ENCODE assay signal across 9 mouse cellular contexts in genomic region chr2:151536618-151536974, GRCm38 (mm10). TPM values are rescaled to one million over a fixed set of nuclear protein-coding genes. Genes with fewer than 3 reads are reported as not detected.
DNase-seq lines count a peak whose midpoint lies in the region; ATAC-seq and TF ChIP-seq lines count a peak whose summit lies in the region.
"Had no signal": no experiment of that assay in that cellular context is flagged by ENCODE, and none has a peak within 500 bp of the region (broad histone marks: within the 10 kb centered on the region; RNA-seq: fewer than 3 reads in every experiment).

No protein-coding gene starts in this region.

- H3K27ac ChIP-seq in forebrain, postnatal 0 days (ENCODE audit: low read depth, low read length) = no peak overlapping the region
- no peak overlapping the region for H3K27ac ChIP-seq in forebrain, embryonic 10.5 days
- peak overlapping the region; percentile 82 for H3K27ac ChIP-seq in thymus, adult 2 months (ENCODE audit: control insufficient read depth, insufficient read depth, low read length)
- H3K27ac ChIP-seq in liver, postnatal 0 days (ENCODE audit: low read depth) = peak overlapping the region; percentile 31; the same call in 1 of the 2 replicates

- no peak for TF ChIP-seq EP300 in liver, postnatal 0 days (IDR thresholded peaks at IDR 0.05; ENCODE audit: low read depth)

- peaks cover 3% of the 10 kb centered on the region; the same call in 1 of the 2 replicates for H3K4me1 ChIP-seq in forebrain, postnatal 0 days (ENCODE audit: insufficient read depth)
- peaks cover 18% of the 10 kb centered on the region for H3K4me1 ChIP-seq in forebrain, embryonic 10.5 days
- peaks cover 27% of the 10 kb centered on the region for H3K4me1 ChIP-seq in thymus, adult 2 months (replicated peaks; ENCODE audit: control insufficient read depth, insufficient read depth, low read length)
- H3K4me1 ChIP-seq in liver, postnatal 0 days (ENCODE audit: insufficient read depth) = peaks cover 4% of the 10 kb centered on the region; the same call in 1 of the 2 replicates

- DNase-seq in forebrain, postnatal 0 days = peak; percentile 38
- DNase-seq in forebrain, embryonic 10.5 days (ENCODE audit: extremely low spot score, low spot score) = no peak
- no peak for DNase-seq in thymus, adult 2 months
- DNase-seq in thymus, postnatal 10 days (ENCODE audit: low spot score in 2 of 2) = no peak
- DNase-seq in liver, postnatal 0 days = peak; percentile 57
- peak; percentile 22 for DNase-seq in right cerebral cortex, postnatal 4 days
- DNase-seq in c-Kit-positive CD71-positive TER-119-positive erythroid progenitor cells, embryonic 14.5 days (ENCODE audit: low spot score) = no peak

- H3K4me3 ChIP-seq in forebrain, postnatal 0 days (ENCODE audit: low read depth, low read length) = no peak overlapping the region
- no peak overlapping the region for H3K4me3 ChIP-seq in forebrain, embryonic 10.5 days
- no peak overlapping the region for H3K4me3 ChIP-seq in thymus, adult 2 months (ENCODE audit: control insufficient read depth, insufficient read depth, low read length)
- no peak overlapping the region for H3K4me3 ChIP-seq in liver, postnatal 0 days (ENCODE audit: low read depth, low read length)
- H3K4me3 ChIP-seq: midbrain, embryonic 12.5 days had no signal

- no peak overlapping the region for H3K9ac ChIP-seq in forebrain, postnatal 0 days
- H3K9ac ChIP-seq in liver, postnatal 0 days (replicated peaks) = no peak overlapping the region
- H3K9ac ChIP-seq: midbrain, embryonic 12.5 days had no signal

- no peak for TF ChIP-seq POLR2A in thymus, adult 2 months (IDR thresholded peaks at IDR 0.05; ENCODE audit: control insufficient read depth, extremely low read depth, insufficient read depth, low read length, poor library complexity)

- no peak for TF ChIP-seq CTCF in forebrain, postnatal 0 days (IDR thresholded peaks at IDR 0.05; ENCODE audit: low read depth)
- no peak for TF ChIP-seq CTCF in thymus, adult 2 months (IDR thresholded peaks at IDR 0.05; ENCODE audit: borderline replicate concordance, control insufficient read depth, extremely low read depth, insufficient read depth, low read length, poor library complexity)
- TF ChIP-seq CTCF in liver, postnatal 0 days (IDR thresholded peaks at IDR 0.05; ENCODE audit: low read depth) = no peak

- no peaks in the 10 kb centered on the region for H3K9me3 ChIP-seq in forebrain, postnatal 0 days (ENCODE audit: low read length)
- H3K9me3 ChIP-seq in forebrain, embryonic 10.5 days = no peaks in the 10 kb centered on the region
- H3K9me3 ChIP-seq in liver, postnatal 0 days (ENCODE audit: low read length) = no peaks in the 10 kb centered on the region
- H3K9me3 ChIP-seq: midbrain, embryonic 12.5 days had no signal

- 41% methylated on average over 5 of the region's 5 CpGs for WGBS in forebrain, postnatal 0 days
- 89% methylated on average over 5 of the region's 5 CpGs for WGBS in forebrain, embryonic 10.5 days
- 10% methylated on average over 5 of the region's 5 CpGs for WGBS in thymus, adult 2 months
- 18% methylated on average over 5 of the region's 5 CpGs for WGBS in liver, postnatal 0 days (ENCODE audit: insufficient replicate concordance)

- peak; percentile 38; the same call in 1 of the 2 replicates for ATAC-seq in forebrain, postnatal 0 days
- peak; percentile 79 for ATAC-seq in inflammation-experienced regulatory T-cells, adult 6 months
- peak; percentile 72 for ATAC-seq in liver, postnatal 0 days

- H3K27me3 ChIP-seq in forebrain, postnatal 0 days (ENCODE audit: insufficient read depth, low read length) = no peaks in the 10 kb centered on the region
- H3K27me3 ChIP-seq in forebrain, embryonic 10.5 days (ENCODE audit: poor library complexity, severe bottlenecking) = no peaks in the 10 kb centered on the region
- no peaks in the 10 kb centered on the region for H3K27me3 ChIP-seq in thymus, adult 2 months (ENCODE audit: control insufficient read depth, insufficient read depth, low read length)
- H3K27me3 ChIP-seq in liver, postnatal 0 days (ENCODE audit: insufficient read depth, low read length) = no peaks in the 10 kb centered on the region
- H3K27me3 ChIP-seq: midbrain, embryonic 12.5 days had no signal

- no peaks in the 10 kb centered on the region for H3K36me3 ChIP-seq in forebrain, postnatal 0 days (ENCODE audit: insufficient read depth)
- no peaks in the 10 kb centered on the region for H3K36me3 ChIP-seq in forebrain, embryonic 10.5 days (replicated peaks)
- H3K36me3 ChIP-seq in thymus, adult 2 months (ENCODE audit: control insufficient read depth, insufficient read depth, low read length) = no peaks in the 10 kb centered on the region
- no peaks in the 10 kb centered on the region for H3K36me3 ChIP-seq in liver, postnatal 0 days (replicated peaks; ENCODE audit: insufficient read depth, low read length)
- H3K36me3 ChIP-seq: midbrain, embryonic 12.5 days had no signal

- H3K4me2 ChIP-seq in forebrain, postnatal 0 days (ENCODE audit: low read depth) = no peak overlapping the region
- peak overlapping the region; percentile 31; the same call in 1 of the 2 replicates for H3K4me2 ChIP-seq in liver, postnatal 0 days (ENCODE audit: low read depth, low read length)
- H3K4me2 ChIP-seq: midbrain, embryonic 12.5 days had no signal

RNA-seq across cellular contexts. Expression of gene Fkbp1a, which starts 5.7 kb away (rescaled TPM):
- total RNA-seq in forebrain, postnatal 0 days (2014; rRNA removed) = 67.3 and 70.1 TPM in 2 replicates
- polyA plus RNA-seq in forebrain, postnatal 0 days (2015; fragmentation: Nextera tagmentation; extraction: Ambion mirVana) = 717 and 727 TPM in 2 replicates
- polyA plus RNA-seq in forebrain, embryonic 10.5 days (2016; fragmentation: Nextera tagmentation; extraction: Ambion mirVana) = 582 and 592 TPM in 2 replicates
- polyA plus RNA-seq in thymus, adult 2 months (2012; rRNA removed) = 126 and 146 TPM in 2 replicates
- polyA plus RNA-seq in inflammation-experienced regulatory T-cells, adult 6 months (2017; shearing (Covaris generic)) = 100 to 1,000 TPM; 214 to 399 (median 264) TPM
- 121 and 128 TPM in 2 replicates for polyA plus RNA-seq in liver, postnatal 0 days (2015; fragmentation: Nextera tagmentation; extraction: Ambion mirVana)

RNA-seq across cellular contexts. Expression of gene Sdcbp2, which starts 35.8 kb away (rescaled TPM):
- total RNA-seq in forebrain, postnatal 0 days (2014; rRNA removed) = 0.90 and 1.1 TPM in 2 replicates
- polyA plus RNA-seq in forebrain, postnatal 0 days (2015; fragmentation: Nextera tagmentation; extraction: Ambion mirVana) = 1.5 and 1.6 TPM in 2 replicates
- polyA plus RNA-seq in forebrain, embryonic 10.5 days (2016; fragmentation: Nextera tagmentation; extraction: Ambion mirVana) = 0.43 and 0.79 TPM in 2 replicates
- 3.5 and 4.6 TPM in 2 replicates for polyA plus RNA-seq in thymus, adult 2 months (2012; rRNA removed)
- 100 to 1,000 TPM in 1 of 3 experiments, 10 to 100 TPM in 2; 81.9 to 119 (median 91.2) TPM for polyA plus RNA-seq in inflammation-experienced regulatory T-cells, adult 6 months (2017; shearing (Covaris generic))
- 0.20 TPM in 2 replicates for polyA plus RNA-seq in liver, postnatal 0 days (2015; fragmentation: Nextera tagmentation; extraction: Ambion mirVana)

RNA-seq across cellular contexts. Expression of gene Nsfl1c, which starts 42.6 kb away (rescaled TPM):
- total RNA-seq in forebrain, postnatal 0 days (2014; rRNA removed) = 121 and 124 TPM in 2 replicates
- 226 and 244 TPM in 2 replicates for polyA plus RNA-seq in forebrain, postnatal 0 days (2015; fragmentation: Nextera tagmentation; extraction: Ambion mirVana)
- 301 and 309 TPM in 2 replicates for polyA plus RNA-seq in forebrain, embryonic 10.5 days (2016; fragmentation: Nextera tagmentation; extraction: Ambion mirVana)
- 64.1 and 79.3 TPM in 2 replicates for polyA plus RNA-seq in thymus, adult 2 months (2012; rRNA removed)
- polyA plus RNA-seq in inflammation-experienced regulatory T-cells, adult 6 months (2017; shearing (Covaris generic)) = 100 to 1,000 TPM; 119 to 162 (median 150) TPM
- polyA plus RNA-seq in liver, postnatal 0 days (2015; fragmentation: Nextera tagmentation; extraction: Ambion mirVana) = 49.8 and 52.9 TPM in 2 replicates

Comparison
In these comparisons a context has a peak if more than half of its experiments do, and no peak if none do; other contexts are left out.
1. DNase-seq: peak in forebrain, postnatal 0 days (single experiment), liver, postnatal 0 days (single experiment) and right cerebral cortex, postnatal 4 days (single experiment); none in forebrain, embryonic 10.5 days (single experiment), thymus, adult 2 months (single experiment), thymus, postnatal 10 days (0 of 2) and c-Kit-positive CD71-positive TER-119-positive erythroid progenitor cells, embryonic 14.5 days (single experiment).
2. H3K27ac ChIP-seq: peak in thymus, adult 2 months (single experiment) and liver, postnatal 0 days (single experiment); none in forebrain, postnatal 0 days (single experiment) and forebrain, embryonic 10.5 days (single experiment).
3. RNA of gene Sdcbp2, which starts 35.8 kb away (polyA plus RNA-seq): 81.9 to 119 TPM in inflammation-experienced regulatory T-cells, adult 6 months; 3.5 to 4.6 TPM in thymus, adult 2 months, 1.5 to 1.6 TPM in forebrain, postnatal 0 days, 0.43 to 0.79 TPM in forebrain, embryonic 10.5 days and 0.20 TPM in liver, postnatal 0 days; every median in the first group is over 10 times any median in the second.
4. Peak in every context shown above with its lines, with median percentiles within 50 percentile points of each other: ATAC-seq.